Mouse (Mus musculus): ENCODE data around the gene Map3k4. TPM values are rescaled to one million over a fixed set of nuclear protein-coding genes. Genes with fewer than 3 reads are reported as not detected.

Gene Map3k4
- 10 to 100 TPM; 47.7 to 65.7 TPM for total RNA-seq (2023)

DNA sequence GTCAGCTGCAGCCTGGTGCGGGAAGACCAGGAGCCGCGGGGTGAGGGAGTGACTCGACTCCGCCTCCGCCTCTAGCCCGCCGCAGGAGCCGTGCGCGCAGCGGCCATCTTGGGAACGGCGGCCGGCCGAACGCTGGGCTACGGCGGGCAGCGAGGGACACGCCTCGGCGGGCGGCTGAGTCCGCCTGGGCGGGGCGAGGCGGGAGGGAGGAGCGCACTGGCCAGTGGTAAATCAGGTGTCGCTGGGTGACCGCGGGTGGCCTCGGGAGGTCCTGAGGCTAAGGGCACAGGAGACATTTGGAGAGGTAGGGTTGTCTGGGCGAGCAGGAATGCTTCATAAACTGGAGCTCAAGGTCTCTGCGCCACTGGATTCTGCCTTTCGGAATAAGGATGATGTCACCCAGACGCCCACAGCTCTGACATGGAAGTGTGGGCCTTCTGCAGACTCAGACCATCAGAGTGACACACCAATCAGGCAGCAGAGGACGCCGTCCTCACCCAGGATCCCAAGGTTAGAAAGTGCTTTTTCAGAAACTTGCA, at the start of gene Map3k4:
TSS of gene Map3k4 (minus strand) at position 134 of the 539 bp plus-strand sequence.

Other genes starting within 250 kb of the Map3k4 start
- 10 to 100 TPM; 14.2 to 15.1 TPM for gene Agpat4, start 200.1 kb downstream of the Map3k4 start, total RNA-seq (2023)
- gene Plg, start 59.8 kb upstream of the Map3k4 start, total RNA-seq (2023), result not detected
- gene Slc22a3, start 188.9 kb upstream of the Map3k4 start, total RNA-seq (2023), result 1 to 10 TPM; 1.0 to 1.9 TPM

All from T-cell, adult 66 days (primary cell).